Mouse (Mus musculus) myocyte (in vitro differentiated cells): ENCODE data around the gene Pnpla2.

Experiments used
- CEBPB ChIP-seq: IDR thresholded peaks from 2 replicates; pipeline ENCODE4 v1.6.1; 2011; ENCODE audit warnings: mild to moderate bottlenecking, moderate library complexity; ENCODE audit not compliant: poor library complexity, insufficient read depth, severe bottlenecking
- MYOG ChIP-seq, 3 experiments: IDR thresholded peaks; one replicate each; pipeline ENCODE4 v1.6.1; 2011; ENCODE audit warnings: control low read depth in 2 of 3, low read depth in 2 of 3, mild to moderate bottlenecking in 2 of 3; ENCODE audit not compliant: insufficient read length in 2 of 3, control insufficient read depth in 1 of 3, insufficient read depth in 1 of 3
- POLR2A ChIP-seq: IDR thresholded peaks from one replicate; pipeline ENCODE4 v1.6.1; 2011; ENCODE audit warnings: low read depth, mild to moderate bottlenecking, control low read depth, moderate library complexity; ENCODE audit not compliant: insufficient read length
- POLR2AphosphoS2 ChIP-seq: IDR thresholded peaks from one replicate; pipeline ENCODE4 v1.6.1; 2011; ENCODE audit warnings: low read depth, control low read depth; ENCODE audit not compliant: insufficient read length
- SRF ChIP-seq: IDR thresholded peaks from one replicate; pipeline ENCODE4 v1.6.1; 2011; ENCODE audit warnings: low read depth; ENCODE audit not compliant: control insufficient read depth, insufficient read length
- USF1 ChIP-seq: IDR thresholded peaks from one replicate; pipeline ENCODE4 v1.6.1; 2011; ENCODE audit warnings: low read depth, mild to moderate bottlenecking, control low read depth, moderate library complexity

- no peak for TF ChIP-seq CEBPB
- no peak for TF ChIP-seq POLR2A
- no peak for TF ChIP-seq USF1
- no peak for TF ChIP-seq POLR2AphosphoS2
- TF ChIP-seq SRF: no peak
- TF ChIP-seq MYOG (IDR thresholded peaks at IDR 0.05; ENCODE audit: control insufficient read depth in 1 of 3, insufficient read depth in 1 of 3, insufficient read length in 2 of 3, low read depth in 2 of 3): peak in 1 of 3 experiments; percentile 1
These were observed 2.2 kb downstream of the Pnpla2 start for GRCm38 (mm10) chr7:141457236-141457635.
